Mouse (Mus musculus) G1E-ER4 (cell line): Measurements from ENCODE around the gene Hyal3. TPM values are rescaled to one million over a fixed set of nuclear protein-coding genes. Genes with fewer than 3 reads are reported as not detected.

Experiments
- GATA1 ChIP-seq: IDR thresholded peaks from one replicate; pipeline ENCODE4 v1.8.0; 2012; ENCODE audit warnings: low read length, inconsistent platforms
- polyA plus RNA-seq: library from polyadenylated mRNA; stranded (reverse); fragments of >175 nt; gene quantifications from 2 replicates; pipeline ENCODE4 v1.2.3, GENCODE M21; 2012

Gene Hyal3
- polyA plus RNA-seq, 1 experiment = 0.06 TPM

- no peak for TF ChIP-seq GATA1
Observed at GRCm38 (mm10) chr9:107596619-107597569, 16.3 kb downstream of the Hyal3 start.

GRCm38 (mm10) chr9:107598385-107598784 is 17.8 kb downstream of the Hyal3 start:
- no peak for TF ChIP-seq GATA1

- TF ChIP-seq GATA1 = no peak
Observed at GRCm38 (mm10) chr9:107599433-107599832, 18.8 kb downstream of the Hyal3 start.

- no peak for TF ChIP-seq GATA1
Observed at GRCm38 (mm10) chr9:107599842-107600241, 19.2 kb downstream of the Hyal3 start.

- no peak for TF ChIP-seq GATA1
Observed at GRCm38 (mm10) chr9:107600745-107601144, 20.1 kb downstream of the Hyal3 start.

- TF ChIP-seq GATA1 = no peak
Observed at GRCm38 (mm10) chr9:107601275-107601674, 20.7 kb downstream of the Hyal3 start.

GRCm38 (mm10) chr9:107602068-107602648 is 21.5 kb downstream of the Hyal3 start:
- TF ChIP-seq GATA1 = no peak

GRCm38 (mm10) chr9:107603251-107603650 is 22.6 kb downstream of the Hyal3 start:
- TF ChIP-seq GATA1 = no peak

GRCm38 (mm10) chr9:107605041-107605661 is 24.5 kb downstream of the Hyal3 start:
- TF ChIP-seq GATA1 = no peak

- TF ChIP-seq GATA1 = no peak
Observed at GRCm38 (mm10) chr9:107606591-107606990, 26.0 kb downstream of the Hyal3 start.

- TF ChIP-seq GATA1 = no peak
Observed at GRCm38 (mm10) chr9:107607036-107607435, 26.4 kb downstream of the Hyal3 start.

GRCm38 (mm10) chr9:107607653-107608245 is 27.1 kb downstream of the Hyal3 start:
- TF ChIP-seq GATA1 = no peak

- no peak for TF ChIP-seq GATA1
Observed at GRCm38 (mm10) chr9:107608741-107609432, 28.3 kb downstream of the Hyal3 start, which contains the start of gene Sema3b. TSS of gene Sema3b (minus strand) at chr9:107609229.

- TF ChIP-seq GATA1 = no peak
Observed at GRCm38 (mm10) chr9:107609433-107609830, 28.8 kb downstream of the Hyal3 start.
